Mouse (Mus musculus) stomach, embryonic 14.5 days (tissue): ENCODE results near the gene Tcf7l1. TPM values are rescaled to one million over a fixed set of nuclear protein-coding genes. Genes with fewer than 3 reads are reported as not detected.

Source experiments
- ATAC-seq: fragments of 200-750 bp; cut with Nextera tagmentation; 2 replicates; pipeline ENCODE4 v1.8.0; 2017; ENCODE audit warnings: low read depth, moderate TSS enrichment; ENCODE audit not compliant: insufficient number of reproducible peaks, insufficient read depth, low FRiP score
- H3K27ac ChIP-seq: fragments of 300-500 bp; sonication (generic); 2 replicates; pipeline ENCODE4 v1.5.1; 2014; ENCODE audit warnings: mild to moderate bottlenecking, low read length, moderate library complexity, mixed read lengths
- H3K27me3 ChIP-seq: fragments of 300-500 bp; sonication (generic); 2 replicates; pipeline ENCODE4 v1.6.1; 2014; ENCODE audit warnings: low read length, control low read depth, mixed read lengths; ENCODE audit not compliant: control insufficient read depth, insufficient read depth
- H3K36me3 ChIP-seq: fragments of 300-500 bp; sonication (generic); 2 replicates; pipeline ENCODE4 v1.6.1; 2014; ENCODE audit warnings: mild to moderate bottlenecking, control low read depth, low read length, moderate library complexity, mixed read lengths; ENCODE audit not compliant: control insufficient read depth, insufficient read depth
- H3K4me1 ChIP-seq: fragments of 300-500 bp; sonication (generic); 2 replicates; pipeline ENCODE4 v1.6.1; 2014; ENCODE audit warnings: low read length, control low read depth, mixed read lengths; ENCODE audit not compliant: control insufficient read depth, insufficient read depth
- H3K4me2 ChIP-seq: fragments of 300-500 bp; sonication (generic); replicated peaks from 2 replicates; pipeline ENCODE4 v1.6.1; 2014; ENCODE audit warnings: low read depth, low read length, control low read depth
- H3K4me3 ChIP-seq: fragments of 300-500 bp; sonication (generic); 2 replicates; pipeline ENCODE4 v1.5.1; 2014; ENCODE audit warnings: low read depth, low read length, control low read depth
- H3K9ac ChIP-seq: fragments of 300-500 bp; sonication (generic); replicated peaks from 2 replicates; pipeline ENCODE4 v1.6.1; 2014; ENCODE audit warnings: low read depth, mild to moderate bottlenecking, control low read depth, low read length, moderate library complexity, mixed read lengths
- H3K9me3 ChIP-seq: fragments of 300-500 bp; sonication (generic); 2 replicates; pipeline ENCODE4 v1.6.1; 2016; ENCODE audit warnings: low read depth, low read length, control low read depth; ENCODE audit not compliant: control insufficient read depth
- WGBS: fragments of 180-500 bp; shearing (Covaris S2); extraction: QIAGEN DNeasy Blood & Tissue Kit; methylation state at CpG from one replicate; pipeline ENCODE4 v1.1.7; 2014; 5-methylcytosine and 5-hydroxymethylcytosine counted together
- polyA plus RNA-seq: library from polyadenylated mRNA; unstranded; fragments of >200 nt; fragmentation: Nextera tagmentation; extraction: Ambion mirVana; gene quantifications from 2 replicates; pipeline ENCODE4 v1.2.1, GENCODE M21; 2014

Gene Tcf7l1
- polyA plus RNA-seq, 1 experiment from 2014 or later = 39.0 TPM

GRCm38 (mm10) chr6:72627276-72627675, 161.8 kb downstream of the Tcf7l1 start:
- no peak for ATAC-seq
- H3K27ac ChIP-seq = no peak overlapping the region
- H3K4me1 ChIP-seq = no peaks in the 10 kb centered on the region
- no peak overlapping the region for H3K4me3 ChIP-seq
- no peaks in the 10 kb centered on the region for H3K9me3 ChIP-seq
- no peak overlapping the region for H3K9ac ChIP-seq
- 86% methylated on average over 16 of the region's 16 CpGs for WGBS
- H3K27me3 ChIP-seq = no peaks in the 10 kb centered on the region
- no peak overlapping the region for H3K4me2 ChIP-seq
- peaks cover 46% of the 10 kb centered on the region for H3K36me3 ChIP-seq

GRCm38 (mm10) chr6:72626391-72626790, 162.7 kb downstream of the Tcf7l1 start:
- no peaks in the 10 kb centered on the region for H3K9me3 ChIP-seq
- H3K9ac ChIP-seq = no peak overlapping the region
- peaks cover 41% of the 10 kb centered on the region for H3K36me3 ChIP-seq
- H3K4me2 ChIP-seq = no peak overlapping the region
- no peaks in the 10 kb centered on the region for H3K27me3 ChIP-seq
- no peak overlapping the region for H3K4me3 ChIP-seq
- H3K4me1 ChIP-seq = no peaks in the 10 kb centered on the region
- 77% methylated on average over 7 of the region's 7 CpGs for WGBS
- no peak overlapping the region for H3K27ac ChIP-seq
- ATAC-seq = no peak

- Histone ChIP-seq H3K4me3 (no peak overlapping the region), H3K27me3 (no peaks in the 10 kb centered on the region), H3K4me2 (no peak overlapping the region), H3K9ac (no peak overlapping the region), H3K9me3 (no peaks in the 10 kb centered on the region), H3K4me1 (no peaks in the 10 kb centered on the region), H3K27ac (no peak overlapping the region), H3K36me3 (peaks cover 20% of the 10 kb centered on the region)
- no peak for ATAC-seq
- WGBS = 89% methylated on average over 8 of the region's 8 CpGs
These were observed 165.2 kb downstream of the Tcf7l1 start for GRCm38 (mm10) chr6:72623661-72624402.

GRCm38 (mm10) chr6:72622917-72623316, 166.1 kb downstream of the Tcf7l1 start:
- no peaks in the 10 kb centered on the region for H3K4me1 ChIP-seq
- H3K9ac ChIP-seq = no peak overlapping the region
- H3K27ac ChIP-seq = no peak overlapping the region
- no peak for ATAC-seq
- H3K27me3 ChIP-seq = no peaks in the 10 kb centered on the region
- WGBS = 44% methylated on average over 3 of the region's 3 CpGs
- H3K9me3 ChIP-seq = no peaks in the 10 kb centered on the region
- no peak overlapping the region for H3K4me3 ChIP-seq
- H3K36me3 ChIP-seq = peaks cover 14% of the 10 kb centered on the region
- H3K4me2 ChIP-seq = no peak overlapping the region

GRCm38 (mm10) chr6:72620920-72621319, 168.1 kb downstream of the Tcf7l1 start:
- ATAC-seq = no peak
- H3K36me3 ChIP-seq = no peaks in the 10 kb centered on the region; the same call in 1 of the 2 replicates
- 76% methylated on average over 5 of the region's 5 CpGs for WGBS
- H3K9ac ChIP-seq = no peak overlapping the region
- H3K27ac ChIP-seq = no peak overlapping the region
- no peak overlapping the region for H3K4me2 ChIP-seq
- H3K4me3 ChIP-seq = no peak overlapping the region
- no peaks in the 10 kb centered on the region for H3K9me3 ChIP-seq
- no peaks in the 10 kb centered on the region for H3K27me3 ChIP-seq
- H3K4me1 ChIP-seq = peaks cover 7% of the 10 kb centered on the region; the same call in 1 of the 2 replicates

GRCm38 (mm10) chr6:72619734-72620532, 169.1 kb downstream of the Tcf7l1 start:
- H3K4me1 ChIP-seq = peaks cover 17% of the 10 kb centered on the region
- H3K9me3 ChIP-seq = no peaks in the 10 kb centered on the region
- WGBS = 34% methylated on average over 12 of the region's 12 CpGs
- no peak overlapping the region for H3K4me3 ChIP-seq
- H3K27me3 ChIP-seq = no peaks in the 10 kb centered on the region
- H3K27ac ChIP-seq = peak overlapping the region; percentile 72; the same call in 1 of the 2 replicates
- H3K36me3 ChIP-seq = no peaks in the 10 kb centered on the region
- peak overlapping the region; percentile 14; the same call in 1 of the 2 replicates for H3K4me2 ChIP-seq
- ATAC-seq = peak; percentile 47; the same call in 1 of the 2 replicates
- no peak overlapping the region for H3K9ac ChIP-seq

GRCm38 (mm10) chr6:72616643-72617288, 172.3 kb downstream of the Tcf7l1 start, which contains the start of gene Tgoln1:
Tgoln1 (minus strand) TSS chr6:72617000.
- Histone ChIP-seq H3K9me3 (no peaks in the 10 kb centered on the region), H3K4me1 (peaks cover 26% of the 10 kb centered on the region), H3K27ac (peak within 1 kb of the TSS; percentile 78), H3K36me3 (peaks cover 3% of the 10 kb centered on the region), H3K4me2 (peak within 1 kb of the TSS; percentile 94), H3K27me3 (no peaks in the 10 kb centered on the region), H3K9ac (peak within 1 kb of the TSS; percentile 63), H3K4me3 (peak within 1 kb of the TSS; percentile 88)
- peak; percentile 93 for ATAC-seq
- WGBS = under 1% methylated on average over 39 of the region's 41 CpGs
